Mouse (Mus musculus): ENCODE measurements around the gene Agmo. TPM values are rescaled to one million over a fixed set of nuclear protein-coding genes. Genes with fewer than 3 reads are reported as not detected.

Gene Agmo
- polyA plus RNA-seq, 1 experiment from 2014 or later = 5.5 TPM

- 84% methylated on average over 5 of the region's 5 CpGs for WGBS
- ATAC-seq (replicated peaks; ENCODE audit: low FRiP score) = no peak
- Histone ChIP-seq H3K27me3 (replicated peaks; ENCODE audit: control insufficient read depth, insufficient read depth, low read length) (no peaks in the 10 kb centered on the region), H3K4me2 (no peak overlapping the region), H3K36me3 (ENCODE audit: control insufficient read depth, insufficient read depth, low read length) (no peaks in the 10 kb centered on the region), H3K9ac (ENCODE audit: low read depth, low read length) (no peak overlapping the region), H3K27ac (ENCODE audit: low read depth, low read length) (no peak overlapping the region), H3K4me3 (ENCODE audit: low read depth, low read length) (no peak overlapping the region), H3K4me1 (replicated peaks; ENCODE audit: control insufficient read depth, insufficient read depth, low read length) (no peaks in the 10 kb centered on the region), H3K9me3 (ENCODE audit: control insufficient read depth, low read length) (no peaks in the 10 kb centered on the region)
- DNase-seq (ENCODE audit: low spot score) = no peak
Measured at GRCm38 (mm10) chr12:37344225-37344624, 102.8 kb downstream of the Agmo start.

- DNase-seq (ENCODE audit: low spot score) (no peak), ATAC-seq (replicated peaks; ENCODE audit: low FRiP score) (no peak)
- no peak overlapping the region for H3K4me3 ChIP-seq (ENCODE audit: low read depth, low read length)
- 67% methylated on average over 5 of the region's 5 CpGs for WGBS
- H3K9me3 ChIP-seq (ENCODE audit: control insufficient read depth, low read length) = no peaks in the 10 kb centered on the region
- no peak overlapping the region for H3K27ac ChIP-seq (ENCODE audit: low read depth, low read length)
- H3K4me1 ChIP-seq (replicated peaks; ENCODE audit: control insufficient read depth, insufficient read depth, low read length) = no peaks in the 10 kb centered on the region
- H3K36me3 ChIP-seq (ENCODE audit: control insufficient read depth, insufficient read depth, low read length) = no peaks in the 10 kb centered on the region
- no peak overlapping the region for H3K4me2 ChIP-seq
- no peak overlapping the region for H3K9ac ChIP-seq (ENCODE audit: low read depth, low read length)
- no peaks in the 10 kb centered on the region for H3K27me3 ChIP-seq (replicated peaks; ENCODE audit: control insufficient read depth, insufficient read depth, low read length)
Measured at GRCm38 (mm10) chr12:37345696-37346095, 104.3 kb downstream of the Agmo start.

- Histone ChIP-seq H3K36me3 (ENCODE audit: control insufficient read depth, insufficient read depth, low read length) (no peaks in the 10 kb centered on the region), H3K9me3 (ENCODE audit: control insufficient read depth, low read length) (no peaks in the 10 kb centered on the region), H3K4me1 (replicated peaks; ENCODE audit: control insufficient read depth, insufficient read depth, low read length) (no peaks in the 10 kb centered on the region), H3K27ac (ENCODE audit: low read depth, low read length) (no peak overlapping the region), H3K4me3 (ENCODE audit: low read depth, low read length) (no peak overlapping the region), H3K27me3 (replicated peaks; ENCODE audit: control insufficient read depth, insufficient read depth, low read length) (no peaks in the 10 kb centered on the region), H3K9ac (ENCODE audit: low read depth, low read length) (no peak overlapping the region), H3K4me2 (no peak overlapping the region)
- ATAC-seq (replicated peaks; ENCODE audit: low FRiP score) = no peak
- no peak for DNase-seq (ENCODE audit: low spot score)
- 83% methylated on average over 3 of the region's 3 CpGs for WGBS
Measured at GRCm38 (mm10) chr12:37392316-37392715, 150.9 kb downstream of the Agmo start.

GRCm38 (mm10) chr12:37402541-37402940, 161.1 kb downstream of the Agmo start:
- no peaks in the 10 kb centered on the region for H3K4me1 ChIP-seq (replicated peaks; ENCODE audit: control insufficient read depth, insufficient read depth, low read length)
- H3K4me2 ChIP-seq = no peak overlapping the region
- no peak for ATAC-seq (replicated peaks; ENCODE audit: low FRiP score)
- H3K27ac ChIP-seq (ENCODE audit: low read depth, low read length) = no peak overlapping the region
- no peaks in the 10 kb centered on the region for H3K27me3 ChIP-seq (replicated peaks; ENCODE audit: control insufficient read depth, insufficient read depth, low read length)
- 85% methylated on average over 6 of the region's 6 CpGs for WGBS
- H3K9ac ChIP-seq (ENCODE audit: low read depth, low read length) = no peak overlapping the region
- no peaks in the 10 kb centered on the region for H3K9me3 ChIP-seq (ENCODE audit: control insufficient read depth, low read length)
- no peaks in the 10 kb centered on the region for H3K36me3 ChIP-seq (ENCODE audit: control insufficient read depth, insufficient read depth, low read length)
- no peak overlapping the region for H3K4me3 ChIP-seq (ENCODE audit: low read depth, low read length)
- no peak for DNase-seq (ENCODE audit: low spot score)

- no peak overlapping the region for H3K27ac ChIP-seq (ENCODE audit: low read depth, low read length)
- no peak for ATAC-seq (replicated peaks; ENCODE audit: low FRiP score)
- no peak overlapping the region for H3K4me2 ChIP-seq
- 80% methylated on average over 5 of the region's 5 CpGs for WGBS
- no peaks in the 10 kb centered on the region for H3K4me1 ChIP-seq (replicated peaks; ENCODE audit: control insufficient read depth, insufficient read depth, low read length)
- no peaks in the 10 kb centered on the region for H3K27me3 ChIP-seq (replicated peaks; ENCODE audit: control insufficient read depth, insufficient read depth, low read length)
- no peak overlapping the region for H3K4me3 ChIP-seq (ENCODE audit: low read depth, low read length)
- no peak overlapping the region for H3K9ac ChIP-seq (ENCODE audit: low read depth, low read length)
- H3K36me3 ChIP-seq (ENCODE audit: control insufficient read depth, insufficient read depth, low read length) = no peaks in the 10 kb centered on the region
- no peaks in the 10 kb centered on the region for H3K9me3 ChIP-seq (ENCODE audit: control insufficient read depth, low read length)
- DNase-seq (ENCODE audit: low spot score) = no peak
Measured at GRCm38 (mm10) chr12:37426350-37426749, 184.9 kb downstream of the Agmo start.

GRCm38 (mm10) chr12:37426750-37427149, 185.3 kb downstream of the Agmo start:
- H3K27me3 ChIP-seq (replicated peaks; ENCODE audit: control insufficient read depth, insufficient read depth, low read length) = no peaks in the 10 kb centered on the region
- no peaks in the 10 kb centered on the region for H3K9me3 ChIP-seq (ENCODE audit: control insufficient read depth, low read length)
- ATAC-seq (replicated peaks; ENCODE audit: low FRiP score) = no peak
- WGBS = 78% methylated on average over 5 of the region's 5 CpGs
- no peaks in the 10 kb centered on the region for H3K4me1 ChIP-seq (replicated peaks; ENCODE audit: control insufficient read depth, insufficient read depth, low read length)
- no peak for DNase-seq (ENCODE audit: low spot score)
- no peak overlapping the region for H3K4me3 ChIP-seq (ENCODE audit: low read depth, low read length)
- H3K36me3 ChIP-seq (ENCODE audit: control insufficient read depth, insufficient read depth, low read length) = no peaks in the 10 kb centered on the region
- H3K9ac ChIP-seq (ENCODE audit: low read depth, low read length) = no peak overlapping the region
- H3K4me2 ChIP-seq = no peak overlapping the region
- H3K27ac ChIP-seq (ENCODE audit: low read depth, low read length) = no peak overlapping the region

GRCm38 (mm10) chr12:37434466-37434865, 193.0 kb downstream of the Agmo start:
- Histone ChIP-seq H3K4me1 (replicated peaks; ENCODE audit: control insufficient read depth, insufficient read depth, low read length) (no peaks in the 10 kb centered on the region), H3K27me3 (replicated peaks; ENCODE audit: control insufficient read depth, insufficient read depth, low read length) (no peaks in the 10 kb centered on the region), H3K4me2 (no peak overlapping the region), H3K9me3 (ENCODE audit: control insufficient read depth, low read length) (no peaks in the 10 kb centered on the region), H3K4me3 (ENCODE audit: low read depth, low read length) (no peak overlapping the region), H3K36me3 (ENCODE audit: control insufficient read depth, insufficient read depth, low read length) (no peaks in the 10 kb centered on the region), H3K27ac (ENCODE audit: low read depth, low read length) (no peak overlapping the region), H3K9ac (ENCODE audit: low read depth, low read length) (no peak overlapping the region)
- WGBS = 54% methylated on average over 1 of the region's 1 CpGs
- no peak for ATAC-seq (replicated peaks; ENCODE audit: low FRiP score)
- no peak for DNase-seq (ENCODE audit: low spot score)

GRCm38 (mm10) chr12:37442486-37443013, 201.1 kb downstream of the Agmo start:
- Histone ChIP-seq H3K9me3 (ENCODE audit: control insufficient read depth, low read length) (no peaks in the 10 kb centered on the region), H3K4me1 (replicated peaks; ENCODE audit: control insufficient read depth, insufficient read depth, low read length) (no peaks in the 10 kb centered on the region), H3K4me3 (ENCODE audit: low read depth, low read length) (no peak overlapping the region), H3K27ac (ENCODE audit: low read depth, low read length) (no peak overlapping the region), H3K36me3 (ENCODE audit: control insufficient read depth, insufficient read depth, low read length) (no peaks in the 10 kb centered on the region), H3K4me2 (no peak overlapping the region), H3K9ac (ENCODE audit: low read depth, low read length) (no peak overlapping the region), H3K27me3 (replicated peaks; ENCODE audit: control insufficient read depth, insufficient read depth, low read length) (no peaks in the 10 kb centered on the region)
- WGBS = 78% methylated on average over 3 of the region's 3 CpGs
- ATAC-seq (replicated peaks; ENCODE audit: low FRiP score) = no peak
- no peak for DNase-seq (ENCODE audit: low spot score)

GRCm38 (mm10) chr12:37445255-37445654, 203.8 kb downstream of the Agmo start:
- no peak overlapping the region for H3K4me2 ChIP-seq
- no peak overlapping the region for H3K4me3 ChIP-seq (ENCODE audit: low read depth, low read length)
- DNase-seq (ENCODE audit: low spot score) (no peak), ATAC-seq (replicated peaks; ENCODE audit: low FRiP score) (no peak)
- H3K4me1 ChIP-seq (replicated peaks; ENCODE audit: control insufficient read depth, insufficient read depth, low read length) = no peaks in the 10 kb centered on the region
- no peaks in the 10 kb centered on the region for H3K27me3 ChIP-seq (replicated peaks; ENCODE audit: control insufficient read depth, insufficient read depth, low read length)
- no peak overlapping the region for H3K9ac ChIP-seq (ENCODE audit: low read depth, low read length)
- H3K36me3 ChIP-seq (ENCODE audit: control insufficient read depth, insufficient read depth, low read length) = no peaks in the 10 kb centered on the region
- WGBS = 84% methylated on average over 9 of the region's 9 CpGs
- H3K27ac ChIP-seq (ENCODE audit: low read depth, low read length) = no peak overlapping the region
- no peaks in the 10 kb centered on the region for H3K9me3 ChIP-seq (ENCODE audit: control insufficient read depth, low read length)

Measured in liver, embryonic 11.5 days (tissue).